Comparison of ENCODE assay signal across 8 mouse cellular contexts in genomic region chr14:8608559-8609171, GRCm38 (mm10). TPM values are rescaled to one million over a fixed set of nuclear protein-coding genes. Genes with fewer than 3 reads are reported as not detected.
DNase-seq lines count a peak whose midpoint lies in the region; ATAC-seq and TF ChIP-seq lines count a peak whose summit lies in the region.

No protein-coding gene starts in this region.

- H3K27me3 ChIP-seq in embryonic facial prominence, embryonic 10.5 days (replicated peaks; ENCODE audit: low read depth, poor library complexity, severe bottlenecking): no peaks in the 10 kb centered on the region
- no peaks in the 10 kb centered on the region for H3K27me3 ChIP-seq in stomach, embryonic 14.5 days (ENCODE audit: control insufficient read depth, insufficient read depth, low read length)

- 6% methylated on average over 3 of the region's 3 CpGs for WGBS in embryonic facial prominence, embryonic 10.5 days
- 5% methylated on average over 3 of the region's 3 CpGs for WGBS in stomach, embryonic 14.5 days

- H3K4me3 ChIP-seq in gastrocnemius, adult 2 months: no peak overlapping the region
- H3K4me3 ChIP-seq in embryonic facial prominence, embryonic 10.5 days: no peak overlapping the region
- H3K4me3 ChIP-seq in stomach, embryonic 14.5 days (ENCODE audit: low read depth, low read length): no peak overlapping the region

- H3K4me1 ChIP-seq in embryonic facial prominence, embryonic 10.5 days: peaks cover 5% of the 10 kb centered on the region; the same call in 1 of the 2 replicates
- no peaks in the 10 kb centered on the region for H3K4me1 ChIP-seq in stomach, embryonic 14.5 days (ENCODE audit: control insufficient read depth, insufficient read depth, low read length)

- ATAC-seq in hematopoietic stem cell, adult 5-6 weeks (replicated peaks in 1 of 2; ENCODE audit: insufficient read depth in 1 of 2, low FRiP score in 2 of 2, low TSS enrichment in 1 of 2, low read depth in 1 of 2, poor library complexity in 2 of 2, severe bottlenecking in 2 of 2): peak; percentile 82 to 90; a peak in 3 of 4 replicates
- ATAC-seq in stomach, embryonic 14.5 days (ENCODE audit: insufficient number of reproducible peaks, insufficient read depth, low FRiP score, low read depth): peak; percentile 67; the same call in 1 of the 2 replicates

- H3K36me3 ChIP-seq in embryonic facial prominence, embryonic 10.5 days (replicated peaks): no peaks in the 10 kb centered on the region
- H3K36me3 ChIP-seq in stomach, embryonic 14.5 days (ENCODE audit: control insufficient read depth, insufficient read depth, low read length): no peaks in the 10 kb centered on the region

- H3K9me3 ChIP-seq in embryonic facial prominence, embryonic 10.5 days: no peaks in the 10 kb centered on the region
- no peaks in the 10 kb centered on the region for H3K9me3 ChIP-seq in stomach, embryonic 14.5 days (ENCODE audit: control insufficient read depth, low read depth, low read length)

- H3K27ac ChIP-seq in gastrocnemius, adult 2 months: no peak overlapping the region
- peak overlapping the region; percentile 63 for H3K27ac ChIP-seq in embryonic facial prominence, embryonic 10.5 days (replicated peaks)
- H3K27ac ChIP-seq in stomach, embryonic 14.5 days (ENCODE audit: low read length): no peak overlapping the region

- peak; percentile 64 for TF ChIP-seq CTCF in gastrocnemius, adult 2 months (IDR thresholded peaks at IDR 0.05)

- DNase-seq in gastrocnemius, adult 2 months: peak; percentile 36
- DNase-seq in gastrocnemius, adult 8-10 months (ENCODE audit: low spot score in 2 of 2): no peak
- peak; percentile 11 to 22 for DNase-seq in adrenal gland, adult 18-20 months (ENCODE audit: low spot score in 2 of 2)
- peak; percentile 71 for DNase-seq in embryonic facial prominence, embryonic 10.5 days (ENCODE audit: low spot score)
- DNase-seq in layer of hippocampus, adult 9-11 months: peak; percentile 37
- peak; percentile 59 for DNase-seq in mesoderm, embryonic 11.5 days (ENCODE audit: low read depth, low spot score)

- no peak overlapping the region for H3K4me2 ChIP-seq in stomach, embryonic 14.5 days (replicated peaks; ENCODE audit: low read depth, low read length)

- no peak overlapping the region for H3K9ac ChIP-seq in stomach, embryonic 14.5 days (replicated peaks; ENCODE audit: low read depth, low read length)

- intact Hi-C loops in gastrocnemius, adult 2 months (cut with DNase I): no loop called here

RNA-seq across cellular contexts. Expression of gene 4930452B06Rik, which starts 57.4 kb away (rescaled TPM):
- under 1 TPM in 1 of 2 experiments, not detected in 1; 0.15 TPM for total RNA-seq in gastrocnemius, adult 2 months (2021)
- total RNA-seq in gastrocnemius, adult 8-10 months (2022): under 1 TPM in 1 of 4 experiments, not detected in 3; 0.12 TPM
- total RNA-seq in adrenal gland, adult 18-20 months (2021): under 1 TPM; 0.66 to 0.70 TPM
- 11.1 and 12.7 TPM in 2 replicates for polyA plus RNA-seq in embryonic facial prominence, embryonic 10.5 days (2016; fragmentation: Nextera tagmentation; extraction: Ambion mirVana)
- total RNA-seq in hematopoietic stem cell, adult 5-6 weeks (2017): 0.65 and 1.6 TPM in 2 replicates
- polyA plus RNA-seq in stomach, embryonic 14.5 days (2014; fragmentation: Nextera tagmentation; extraction: Ambion mirVana): 14.3 and 18.3 TPM in 2 replicates

Comparison
In these comparisons a context has a peak if more than half of its experiments do, and no peak if none do; other contexts are left out.
1. DNase-seq: peak in gastrocnemius, adult 2 months (single experiment), adrenal gland, adult 18-20 months (2 of 2), embryonic facial prominence, embryonic 10.5 days (single experiment), layer of hippocampus, adult 9-11 months (single experiment) and mesoderm, embryonic 11.5 days (single experiment); none in gastrocnemius, adult 8-10 months (0 of 2).